Mouse (Mus musculus) lung, postnatal 36 days (tissue): ENCODE results near the gene Pxn.
A peak's percentile ranks its signal among the peaks of the same experiment; 100 is the strongest.
"Not testable (repeated sequence)": the region's sequence is repeated elsewhere in the genome, so short reads cannot be mapped to it uniquely, and the experiment has no call there.

Source experiments
- DNase-seq: peaks from one replicate; pipeline ENCODE4 v3.0.0; 2022; ENCODE audit warnings: mixed read lengths

The Pxn gene

GRCm38 (mm10) chr5:115509790-115510689, 3.6 kb downstream of the Pxn start:
- no peak for DNase-seq

GRCm38 (mm10) chr5:115512375-115512774, 5.9 kb downstream of the Pxn start:
- no peak for DNase-seq

GRCm38 (mm10) chr5:115513246-115513645, 6.8 kb downstream of the Pxn start:
- DNase-seq = no peak

- DNase-seq = no peak
These were observed 7.2 kb downstream of the Pxn start for GRCm38 (mm10) chr5:115513721-115514120.

GRCm38 (mm10) chr5:115514346-115514745, 7.9 kb downstream of the Pxn start:
- DNase-seq = no peak

GRCm38 (mm10) chr5:115514896-115515587, 8.6 kb downstream of the Pxn start:
- peak; percentile 95 for DNase-seq

GRCm38 (mm10) chr5:115516081-115516907, 9.8 kb downstream of the Pxn start:
- DNase-seq = peak; percentile 85

GRCm38 (mm10) chr5:115516908-115517307, 10.4 kb downstream of the Pxn start:
- DNase-seq = no peak

GRCm38 (mm10) chr5:115517501-115517900, 11.0 kb downstream of the Pxn start:
- DNase-seq = no peak

- not testable (repeated sequence) for DNase-seq
These were observed 11.7 kb downstream of the Pxn start for GRCm38 (mm10) chr5:115518214-115518613.

GRCm38 (mm10) chr5:115520325-115520869, 13.9 kb downstream of the Pxn start:
- DNase-seq = no peak

- DNase-seq = peak; percentile 84
These were observed 15.3 kb downstream of the Pxn start for GRCm38 (mm10) chr5:115521553-115522461.

- DNase-seq = no peak
These were observed 16.1 kb downstream of the Pxn start for GRCm38 (mm10) chr5:115522531-115522930.

GRCm38 (mm10) chr5:115522981-115523499, 16.6 kb downstream of the Pxn start:
- DNase-seq = no peak

GRCm38 (mm10) chr5:115523971-115524370, 17.5 kb downstream of the Pxn start:
- DNase-seq = peak; percentile 74

- no peak for DNase-seq
These were observed 18.0 kb downstream of the Pxn start for GRCm38 (mm10) chr5:115524471-115524870.

- no peak for DNase-seq
These were observed 18.9 kb downstream of the Pxn start for GRCm38 (mm10) chr5:115525416-115525815.

- DNase-seq = no peak
These were observed 19.5 kb downstream of the Pxn start for GRCm38 (mm10) chr5:115525943-115526342.

- no peak for DNase-seq
These were observed 20.2 kb downstream of the Pxn start for GRCm38 (mm10) chr5:115526456-115527202.

- DNase-seq = no peak
These were observed 21.7 kb downstream of the Pxn start for GRCm38 (mm10) chr5:115528128-115528527.

GRCm38 (mm10) chr5:115529364-115529741, 22.9 kb downstream of the Pxn start:
- DNase-seq = no peak
